Mouse (Mus musculus): Measurements from ENCODE around the gene Rsbn1l.

Rsbn1l gene

DNA sequence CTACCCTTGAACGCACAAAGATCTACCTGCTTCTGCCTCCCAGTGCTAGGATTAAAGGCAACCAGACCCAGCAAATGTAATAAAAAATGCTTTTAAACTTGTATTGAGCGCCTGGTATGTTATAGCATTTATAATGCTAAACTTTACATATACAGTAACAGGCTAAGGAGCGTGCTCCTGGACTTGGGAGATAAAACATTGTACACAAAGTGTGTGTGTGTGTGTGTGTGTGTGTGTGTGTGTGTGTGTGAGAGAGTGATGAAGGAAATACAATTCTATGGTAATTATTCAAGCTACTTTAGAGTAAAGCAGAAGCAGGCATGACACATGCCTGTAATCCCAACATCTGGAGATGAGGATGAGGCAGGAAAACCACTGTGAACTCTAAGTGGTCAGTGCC is at the start of gene Rsbn1l:
Rsbn1l (minus strand) TSS at position 101 of the 400 bp plus-strand sequence.
- DNase-seq (ENCODE audit: low read depth in 1 of 2, low spot score in 2 of 2): no peak

DNA sequence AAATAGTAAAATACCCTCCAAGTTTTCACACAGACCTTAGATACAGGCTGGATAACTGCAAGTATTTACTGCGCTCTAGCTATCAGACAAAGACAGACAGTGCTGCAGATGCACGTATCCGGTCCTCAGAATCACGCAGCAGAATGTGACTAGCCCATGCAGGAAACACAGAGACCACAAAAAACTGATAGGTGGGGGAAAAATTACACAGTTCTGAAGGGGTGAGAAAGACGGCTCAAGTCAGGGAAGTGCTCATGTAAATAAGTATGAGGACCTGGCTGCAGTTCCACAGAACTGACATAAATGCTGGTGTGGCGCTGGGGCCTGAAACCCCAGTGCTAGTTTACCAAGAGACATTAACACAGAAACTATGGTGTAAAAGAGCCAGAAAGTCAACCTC is 46.5 kb upstream of the Rsbn1l start:
- no peak for DNase-seq (ENCODE audit: low read depth in 1 of 2, low spot score in 2 of 2)

DNA sequence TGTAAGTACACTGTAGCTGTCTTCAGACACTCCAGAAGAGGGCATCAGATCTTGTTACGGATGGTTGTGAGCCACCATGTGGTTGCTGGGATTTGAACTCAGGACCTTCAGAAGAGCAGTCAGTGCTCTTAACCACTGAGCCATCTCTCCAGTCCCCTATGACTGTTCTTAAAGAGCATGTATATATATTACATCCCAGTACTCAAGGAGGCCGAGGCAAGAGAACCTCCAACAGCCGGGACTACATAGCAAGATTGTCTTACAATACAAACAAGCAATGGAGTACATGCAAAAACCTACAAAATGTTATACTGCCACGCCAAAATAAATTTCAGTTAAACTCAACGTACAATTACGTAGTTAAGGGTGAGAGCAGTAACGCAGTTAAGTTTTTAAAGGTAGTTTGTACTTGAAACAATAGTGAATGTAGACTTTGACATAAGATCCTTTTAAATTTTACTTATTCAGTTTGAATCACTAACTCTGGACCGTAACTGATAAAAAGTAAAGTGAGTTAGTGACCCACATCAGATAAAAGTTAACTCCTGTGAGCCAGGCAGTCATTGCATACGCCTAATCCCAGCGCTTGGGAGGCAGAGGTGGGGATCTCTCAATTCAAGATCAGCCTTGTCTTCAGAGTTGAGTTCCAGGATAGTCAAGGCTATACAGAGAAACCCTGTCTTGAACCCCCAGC is 45.6 kb upstream of the Rsbn1l start:
- no peak for DNase-seq (ENCODE audit: low read depth in 1 of 2, low spot score in 2 of 2)

DNA sequence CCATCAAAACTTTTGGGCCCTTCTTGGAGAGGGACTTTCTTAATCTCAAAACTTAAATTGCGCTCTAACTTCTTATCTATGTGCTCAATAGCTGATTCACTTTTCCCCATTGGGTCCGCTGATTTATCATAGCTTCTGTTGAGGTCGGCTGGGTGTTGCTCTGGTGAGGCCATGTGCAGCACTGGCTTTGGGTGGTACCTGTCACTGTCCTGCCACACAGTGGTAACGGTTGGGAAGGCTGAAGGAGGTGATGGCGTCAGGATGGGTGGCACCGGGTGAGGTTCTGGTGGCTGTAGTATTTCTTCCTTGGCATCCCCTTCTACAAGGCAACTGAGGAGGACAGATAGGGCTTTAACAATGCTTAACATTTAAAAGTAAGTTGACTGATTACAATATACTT is 42.2 kb upstream of the Rsbn1l start:
- no peak for DNase-seq (ENCODE audit: low read depth in 1 of 2, low spot score in 2 of 2)

DNA sequence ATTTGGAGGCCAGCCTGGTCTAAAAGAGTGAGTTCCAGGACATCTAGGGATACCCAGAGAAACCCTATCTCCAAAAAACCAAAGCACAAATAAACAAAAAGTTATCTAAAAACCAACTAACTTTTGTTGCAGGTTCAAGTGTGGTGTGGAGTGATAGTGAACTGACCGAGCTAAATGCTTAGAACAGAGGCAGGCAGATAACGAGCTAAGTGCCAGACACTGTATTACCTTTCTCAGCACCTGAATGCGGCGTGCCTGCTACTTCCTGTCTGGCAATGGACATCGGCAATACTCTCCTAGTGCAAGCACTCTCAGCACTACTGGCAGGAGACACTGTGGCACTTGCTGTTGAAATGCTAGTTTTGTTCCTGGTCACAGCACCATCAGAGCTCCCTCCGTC is 41.4 kb upstream of the Rsbn1l start:
- no peak for DNase-seq (ENCODE audit: low read depth in 1 of 2, low spot score in 2 of 2)

DNA sequence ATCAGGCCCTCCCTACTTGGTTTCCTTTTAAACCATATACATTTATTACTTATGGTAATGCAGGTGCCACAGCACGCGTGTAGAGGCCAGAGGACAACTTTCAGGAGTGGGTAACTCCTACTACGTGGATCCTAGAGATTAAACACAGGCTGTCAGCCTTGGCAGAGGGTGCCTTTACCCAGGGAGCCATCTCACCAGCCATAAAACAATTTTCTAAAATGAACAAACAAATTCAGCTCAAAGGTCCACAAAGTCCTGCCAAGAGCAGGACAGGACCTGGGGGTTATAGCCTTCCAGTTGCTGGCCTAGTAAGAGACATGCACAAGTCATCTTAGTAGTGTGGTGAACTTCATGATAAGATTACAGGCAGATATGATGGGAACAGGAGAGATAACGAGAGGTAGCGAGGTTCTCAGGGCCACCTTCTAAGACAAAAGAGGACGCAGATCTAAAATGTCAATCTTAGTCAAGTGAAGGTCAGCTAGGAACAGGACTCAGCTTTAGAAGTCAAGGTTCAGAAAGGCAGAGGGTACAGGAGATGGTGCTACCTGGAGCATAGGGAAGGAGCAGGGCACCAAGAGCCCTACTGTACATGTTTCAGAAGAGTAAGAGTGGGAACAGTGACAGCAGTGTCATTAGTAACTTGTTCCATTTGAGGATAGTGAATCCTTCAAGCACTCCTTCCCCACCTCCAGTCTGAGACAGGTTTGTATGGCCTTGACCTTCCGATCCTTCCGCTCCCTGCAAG is 34.0 kb upstream of the Rsbn1l start:
- DNase-seq (ENCODE audit: low read depth in 1 of 2, low spot score in 2 of 2): no peak

DNA sequence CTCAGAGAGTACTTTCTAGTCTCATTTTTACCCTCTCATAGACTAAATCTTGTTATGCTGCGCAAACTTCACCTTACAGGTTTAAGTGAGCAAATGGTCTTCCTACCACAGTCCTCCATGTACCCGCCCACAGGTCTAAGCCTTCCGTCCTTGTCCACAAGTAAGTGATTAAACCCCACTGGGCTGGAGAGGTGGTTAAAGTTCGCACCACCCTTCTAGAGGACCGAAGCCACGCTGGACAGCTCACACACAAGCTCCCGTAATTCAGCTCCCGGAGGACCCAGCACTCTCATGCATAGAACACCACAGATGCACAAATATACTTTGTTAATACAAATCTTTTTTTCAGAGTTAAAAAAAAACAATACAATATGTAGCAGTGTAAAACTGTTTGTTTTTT is 30.1 kb upstream of the Rsbn1l start:
- DNase-seq (ENCODE audit: low read depth in 1 of 2, low spot score in 2 of 2): no peak

DNA sequence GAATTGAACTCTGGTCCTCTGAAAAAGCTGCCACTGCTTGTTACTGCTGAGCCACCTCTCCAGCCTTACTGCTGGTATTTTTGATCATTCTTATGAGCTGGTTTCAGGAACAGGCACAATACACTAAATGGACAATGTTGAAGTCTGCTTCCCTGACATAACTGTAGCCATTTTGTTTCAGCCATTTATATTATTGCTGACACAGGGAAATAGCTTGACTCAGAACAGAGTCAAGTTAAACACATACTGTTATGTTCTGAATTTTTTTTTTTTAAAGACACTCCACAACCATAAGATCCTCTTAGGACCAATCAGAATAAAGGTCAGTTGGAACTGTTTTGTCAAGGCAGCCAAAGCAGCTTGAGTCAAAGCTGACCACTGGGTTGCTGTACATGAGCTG is 27.3 kb upstream of the Rsbn1l start:
- no peak for DNase-seq (ENCODE audit: low read depth in 1 of 2, low spot score in 2 of 2)

DNA sequence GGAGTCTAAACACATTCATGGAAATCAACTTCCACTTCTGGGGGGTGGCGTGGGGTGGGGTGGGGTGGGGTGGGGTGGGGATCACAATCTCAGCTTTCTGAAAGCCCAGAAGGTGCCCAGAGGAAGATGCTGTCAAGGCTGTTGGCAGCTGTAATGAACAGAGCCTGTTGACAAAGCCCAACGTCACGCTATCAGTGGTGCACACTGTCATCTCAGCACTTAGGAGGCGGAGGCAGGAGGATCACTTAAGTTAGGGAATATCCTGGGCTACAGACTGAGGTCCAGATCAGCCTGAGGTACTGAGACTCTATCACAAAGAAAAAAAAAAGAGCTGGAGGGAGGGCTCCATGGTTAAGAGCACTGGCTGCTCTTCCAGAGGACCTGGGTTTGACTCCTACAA is 18.5 kb upstream of the Rsbn1l start:
- DNase-seq (ENCODE audit: low read depth in 1 of 2, low spot score in 2 of 2): no peak

DNA sequence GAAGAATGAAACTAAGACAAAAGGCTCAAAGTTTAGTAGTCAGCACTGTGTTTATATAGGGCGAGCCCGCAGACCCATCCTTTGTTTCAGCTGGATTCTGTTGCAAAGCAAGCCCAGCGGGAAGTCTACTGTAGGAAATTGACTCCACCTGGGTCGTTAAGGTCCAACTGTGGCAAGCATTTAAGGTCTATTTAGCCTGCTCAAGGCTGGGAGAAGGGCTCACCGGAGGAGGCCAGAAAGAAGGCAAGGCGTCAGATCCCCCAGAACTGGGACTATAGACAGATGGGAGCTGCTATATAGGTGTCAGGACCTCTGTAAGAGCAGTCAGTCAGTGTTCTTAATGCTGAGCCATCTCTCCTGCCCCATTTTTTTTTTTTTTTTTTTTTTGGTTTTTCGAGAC is 17.8 kb upstream of the Rsbn1l start:
- DNase-seq (ENCODE audit: low read depth in 1 of 2, low spot score in 2 of 2): no peak

DNA sequence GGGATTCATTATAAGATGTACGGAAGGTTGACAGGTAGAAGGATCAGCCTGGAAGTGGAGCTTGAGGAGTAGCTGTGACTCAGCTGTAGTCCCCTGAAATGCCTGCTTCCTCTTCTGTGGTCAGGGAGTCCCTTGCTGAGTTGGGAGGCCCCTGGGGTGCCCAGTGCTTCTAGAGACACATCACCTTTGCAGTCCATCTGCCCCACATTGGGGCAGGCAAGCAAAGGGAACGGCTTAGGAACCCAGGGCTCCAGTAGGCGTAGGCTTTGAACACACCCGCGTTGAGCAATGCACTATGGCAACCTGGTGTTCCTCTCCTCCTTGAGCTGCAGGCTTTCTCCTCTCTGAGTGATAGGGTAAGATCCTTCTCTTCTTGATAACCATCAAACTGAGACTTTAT is 16.9 kb upstream of the Rsbn1l start:
- no peak for DNase-seq (ENCODE audit: low read depth in 1 of 2, low spot score in 2 of 2)

DNA sequence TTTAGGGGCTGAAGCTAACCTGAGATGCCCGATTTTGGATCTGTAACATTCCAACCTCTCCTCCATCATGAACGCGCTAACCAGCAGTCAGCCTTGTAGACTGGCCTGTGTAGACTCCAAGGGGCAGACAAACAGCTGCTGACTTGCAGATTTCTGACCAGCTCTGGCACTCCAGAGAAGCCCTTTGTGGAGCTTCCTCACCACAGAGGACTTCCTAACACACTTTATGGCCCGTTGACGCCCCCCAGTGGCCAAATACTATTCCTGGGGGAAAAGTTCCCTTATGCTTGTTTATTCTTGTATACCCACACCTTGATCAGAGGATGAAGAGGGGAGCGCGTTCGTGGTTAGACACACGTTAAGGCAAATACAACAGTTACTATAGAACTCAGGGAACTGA is 12.8 kb upstream of the Rsbn1l start:
- peak; percentile 30 to 56 for DNase-seq (ENCODE audit: low read depth in 1 of 2, low spot score in 2 of 2)

DNA sequence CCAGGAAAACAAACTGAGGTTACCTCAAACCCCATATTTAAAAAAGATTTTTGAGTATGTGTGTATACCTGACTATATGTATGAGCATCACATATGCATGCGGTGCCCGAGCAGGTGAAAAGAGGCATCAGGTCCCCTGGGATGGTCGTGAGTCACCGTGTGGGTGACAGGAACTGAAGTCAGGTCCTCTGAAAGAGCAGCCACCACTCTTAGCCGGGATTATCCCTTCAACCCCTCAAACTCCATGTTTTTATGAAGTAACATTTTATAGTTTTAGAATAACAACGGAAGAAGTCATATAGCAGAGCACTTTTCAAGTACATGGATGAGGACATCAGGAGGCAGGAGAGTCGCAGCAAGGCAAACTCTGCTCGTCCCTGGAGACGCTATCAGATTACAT is 12.3 kb upstream of the Rsbn1l start:
- no peak for DNase-seq (ENCODE audit: low read depth in 1 of 2, low spot score in 2 of 2)

DNA sequence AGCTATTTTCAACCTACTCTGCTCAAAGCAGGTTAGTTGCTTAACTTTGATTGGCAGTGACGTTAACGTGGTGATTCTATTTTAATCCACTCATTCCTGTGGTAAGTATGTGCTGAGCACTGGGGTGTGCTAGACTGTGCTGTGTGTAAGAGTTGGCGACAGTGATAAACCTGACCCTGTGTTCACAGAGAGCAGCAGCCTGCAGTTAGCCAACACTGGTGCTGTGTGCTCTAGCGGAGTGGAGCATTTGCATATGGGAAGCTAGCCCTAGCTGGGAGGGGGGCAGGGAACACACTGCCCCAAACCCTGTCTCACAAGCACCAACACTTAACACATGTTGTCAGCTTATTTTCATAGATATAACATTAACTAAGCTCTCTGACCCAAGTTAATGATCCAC is 11.7 kb upstream of the Rsbn1l start:
- no peak for DNase-seq (ENCODE audit: low read depth in 1 of 2, low spot score in 2 of 2)

DNA sequence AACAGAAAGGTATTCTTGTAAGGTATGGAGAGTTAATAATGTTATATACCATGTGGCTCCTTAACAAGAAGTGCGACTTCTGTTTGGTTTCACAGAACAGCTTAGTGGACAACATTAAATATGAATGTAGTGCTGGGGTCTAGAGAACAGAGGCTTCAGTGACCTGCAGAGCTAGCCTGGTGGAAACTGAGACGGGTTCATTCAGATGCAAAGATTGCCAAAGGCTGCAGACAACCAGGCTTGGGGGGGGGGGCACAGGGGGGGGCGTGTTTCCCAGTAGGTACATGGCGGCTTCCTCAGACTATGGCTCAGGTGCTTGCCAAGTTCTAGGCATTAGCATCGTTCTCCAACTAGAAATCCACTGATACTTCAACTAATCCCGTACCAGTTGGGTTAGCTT is 8.2 kb upstream of the Rsbn1l start:
- DNase-seq (ENCODE audit: low read depth in 1 of 2, low spot score in 2 of 2): no peak

DNA sequence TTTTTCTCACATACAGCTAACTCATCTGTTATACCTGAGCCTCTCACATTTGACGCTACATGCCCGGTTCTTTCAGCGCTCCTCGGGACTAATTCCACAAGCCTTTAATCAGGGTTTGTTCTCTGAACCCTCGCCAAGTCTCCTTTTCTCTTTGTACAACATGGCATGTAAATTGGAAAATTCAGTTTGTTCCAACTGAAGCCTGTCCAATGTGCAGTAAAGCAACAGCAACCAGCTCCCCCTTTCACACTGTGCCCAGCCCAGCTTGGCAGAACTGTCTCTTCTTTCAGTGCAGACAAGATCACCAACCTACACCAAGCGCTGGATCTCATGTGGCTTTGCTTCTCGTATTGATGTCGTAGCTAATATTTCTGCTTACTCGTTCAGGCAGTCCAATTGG is 7.1 kb upstream of the Rsbn1l start:
- DNase-seq (ENCODE audit: low read depth in 1 of 2, low spot score in 2 of 2): no peak

DNA sequence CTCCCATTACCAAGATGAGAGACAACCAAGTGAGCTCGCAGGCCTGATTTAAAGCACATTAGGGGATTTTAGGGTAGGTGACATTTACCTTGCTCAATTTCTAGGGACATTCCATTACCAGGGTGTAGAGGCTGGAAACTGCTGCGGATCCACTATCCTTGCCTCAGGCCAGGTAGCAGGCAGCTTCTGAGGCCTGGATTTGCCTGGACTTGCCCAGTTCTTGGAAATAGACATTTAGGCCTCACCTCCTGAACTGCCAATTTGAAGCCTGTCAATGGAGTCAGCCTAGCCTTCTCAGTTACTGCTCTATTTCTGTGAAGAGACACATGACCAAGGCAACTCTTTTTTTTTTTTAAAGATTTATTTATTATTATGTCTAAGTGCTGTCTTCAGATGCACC is 4.7 kb upstream of the Rsbn1l start:
- no peak for DNase-seq (ENCODE audit: low read depth in 1 of 2, low spot score in 2 of 2)

DNA sequence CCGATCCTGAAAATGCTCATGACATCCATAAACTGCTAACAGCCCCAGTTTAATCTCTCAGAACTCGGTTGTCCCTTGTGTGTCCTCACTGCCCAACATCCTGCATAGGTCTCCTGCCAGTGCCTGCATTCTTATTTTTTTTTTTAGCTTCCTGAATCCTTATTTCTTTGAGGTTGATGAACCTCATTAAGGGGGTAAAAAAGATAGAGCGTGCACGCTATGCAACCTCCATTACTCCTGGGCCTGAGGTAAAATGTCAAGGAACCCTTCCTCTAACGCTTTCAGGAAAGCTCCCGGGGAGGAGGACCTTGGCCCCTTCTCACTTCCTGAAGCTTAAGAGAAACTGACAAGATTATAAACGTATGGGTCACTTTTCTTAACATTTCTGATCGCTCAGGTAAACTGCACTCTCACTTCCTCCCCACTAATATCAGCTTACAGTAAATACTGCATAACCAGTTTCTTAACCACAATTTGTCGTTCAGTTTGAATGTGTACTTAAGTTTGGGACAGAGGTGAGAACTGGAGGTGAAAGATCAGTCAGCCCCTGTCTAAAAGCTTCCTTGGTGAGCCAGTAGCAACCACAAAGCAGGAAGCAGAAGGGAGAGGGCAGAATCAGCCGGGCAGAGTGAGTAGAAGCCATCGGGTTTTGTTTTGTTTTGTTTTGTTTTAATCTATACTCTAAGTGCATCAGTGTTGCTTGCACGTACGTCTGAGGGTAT is 923 bp downstream of the Rsbn1l start:
- no peak for DNase-seq (ENCODE audit: low read depth in 1 of 2, low spot score in 2 of 2)

DNA sequence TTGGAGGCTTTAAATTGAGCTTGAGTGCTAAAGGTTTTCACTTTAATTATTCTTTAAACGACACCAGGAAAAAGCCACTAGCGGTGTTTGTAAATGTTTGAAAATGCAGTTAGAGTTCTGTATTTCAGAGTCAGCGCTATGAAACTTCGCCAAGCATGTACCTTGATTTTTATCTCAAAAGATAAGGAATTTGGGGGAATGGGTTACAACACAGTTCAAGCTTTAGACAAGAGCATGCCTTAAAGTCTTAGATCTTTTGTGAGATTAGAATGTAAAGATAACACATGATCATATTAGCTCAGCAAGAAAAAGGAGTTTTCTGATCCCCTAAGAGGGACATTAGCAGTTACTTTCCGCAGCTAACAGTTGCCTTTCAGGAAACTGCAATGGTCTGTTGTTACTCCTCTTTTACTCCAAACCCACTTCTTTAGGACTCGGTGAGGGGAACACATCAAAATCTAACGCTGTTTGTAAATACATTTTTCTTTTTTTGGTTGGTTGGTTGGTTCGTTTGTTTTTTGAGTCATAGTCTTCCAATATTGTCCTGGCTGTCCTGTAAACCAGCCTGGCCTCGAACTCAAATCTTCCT is 3.8 kb downstream of the Rsbn1l start:
- no peak for DNase-seq (ENCODE audit: low read depth in 1 of 2, low spot score in 2 of 2)

DNA sequence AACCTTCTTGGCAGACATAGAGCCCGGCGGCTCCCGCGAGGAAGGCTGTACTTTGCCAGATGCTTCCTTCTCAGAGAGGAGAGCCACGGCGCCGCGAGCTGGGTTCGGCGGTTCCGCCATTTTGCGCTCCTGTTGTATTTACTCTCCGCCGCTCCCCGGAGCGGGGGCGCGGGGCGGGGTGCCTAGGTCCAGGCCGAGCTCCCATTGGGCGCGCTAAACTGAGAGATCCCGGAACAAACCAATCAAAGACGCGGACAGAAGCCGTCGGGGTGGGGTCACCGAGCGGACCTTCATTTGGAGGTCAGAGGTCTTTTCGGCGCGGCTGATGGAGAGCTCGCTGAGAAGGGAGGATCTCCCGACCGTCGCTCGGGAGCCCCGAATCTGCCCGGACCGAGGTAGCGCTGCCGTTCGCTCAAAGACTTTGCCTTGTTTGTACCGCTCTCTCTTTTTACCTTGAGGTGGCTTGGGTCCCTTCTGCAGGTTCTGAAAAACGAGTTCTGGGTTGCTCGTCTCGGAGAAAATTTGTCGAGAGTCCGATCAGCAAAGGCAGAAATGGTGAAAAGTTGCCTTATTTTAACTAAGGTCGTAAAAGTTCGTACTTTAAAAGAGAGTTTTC is 4.4 kb downstream of the Rsbn1l start:
- peak; percentile 89 to 90 for DNase-seq (ENCODE audit: low read depth in 1 of 2, low spot score in 2 of 2)

DNA sequence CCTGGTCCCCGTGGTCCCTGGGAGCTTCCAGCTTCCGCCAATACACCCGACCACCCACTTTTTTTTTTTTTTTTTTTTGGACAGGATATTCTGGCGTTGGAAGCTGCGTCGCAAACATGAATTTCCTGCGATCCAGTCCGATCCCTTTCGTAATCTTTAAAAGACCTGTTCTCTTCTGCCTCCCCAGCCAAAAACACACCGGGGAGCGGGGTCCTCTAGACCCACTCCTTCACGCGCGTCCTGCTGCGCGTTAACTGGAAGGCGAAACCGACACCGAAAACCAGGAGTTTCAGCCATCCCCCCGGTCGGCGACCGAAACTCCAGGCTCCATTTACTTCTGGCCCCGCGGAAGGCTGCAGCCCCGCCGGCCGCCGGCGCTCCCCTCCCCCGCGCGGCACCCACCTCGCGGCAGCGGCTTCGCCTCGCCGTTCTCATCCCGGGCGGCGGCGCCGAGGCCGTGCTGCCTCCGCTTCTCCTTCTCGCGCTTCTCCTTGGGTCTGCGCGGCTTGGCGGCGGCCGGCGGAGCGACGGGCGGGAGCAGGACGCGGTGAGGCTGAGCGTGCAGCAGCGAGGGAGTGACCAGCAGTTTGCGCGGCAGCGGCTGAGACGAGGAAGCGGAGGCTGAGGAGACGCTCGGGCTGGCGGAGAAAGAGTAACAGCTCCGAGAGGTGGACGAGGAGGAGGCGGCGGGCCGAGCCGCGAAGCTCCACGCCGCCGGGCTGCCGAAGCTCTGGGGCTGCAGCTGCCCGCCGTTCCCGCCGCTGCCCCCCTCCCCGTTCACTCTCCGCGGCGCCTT is 5.1 kb downstream of the Rsbn1l start:
- DNase-seq (ENCODE audit: low read depth in 1 of 2, low spot score in 2 of 2): peak in 1 of 2 experiments; percentile 34

Measured in monocyte, adult 2 months (primary cell).